Mouse (Mus musculus) testis, postnatal 14 days (tissue): ENCODE measurements around the gene Smim20.

Experiments used
- DNase-seq: peaks from one replicate; pipeline ENCODE4 v3.0.0; 2021; ENCODE audit warnings: low spot score

Gene Smim20

GRCm38 (mm10) chr5:53307437-53307836 is 40.6 kb downstream of the Smim20 start:
- no peak for DNase-seq

- no peak for DNase-seq
Observed at GRCm38 (mm10) chr5:53314404-53315167, 47.7 kb downstream of the Smim20 start.

GRCm38 (mm10) chr5:53315829-53316228 is 48.9 kb downstream of the Smim20 start:
- DNase-seq = no peak

- no peak for DNase-seq
Observed at GRCm38 (mm10) chr5:53317396-53317795, 50.5 kb downstream of the Smim20 start.

- DNase-seq = no peak
Observed at GRCm38 (mm10) chr5:53317885-53318466, 51.1 kb downstream of the Smim20 start.

GRCm38 (mm10) chr5:53320331-53320730 is 53.4 kb downstream of the Smim20 start:
- DNase-seq = no peak

GRCm38 (mm10) chr5:53321901-53322300 is 55.0 kb downstream of the Smim20 start:
- DNase-seq = no peak

- no peak for DNase-seq
Observed at GRCm38 (mm10) chr5:53322471-53322870, 55.6 kb downstream of the Smim20 start.

GRCm38 (mm10) chr5:53323121-53323520 is 56.2 kb downstream of the Smim20 start:
- DNase-seq = no peak

GRCm38 (mm10) chr5:53324256-53324655 is 57.4 kb downstream of the Smim20 start:
- DNase-seq = no peak

- no peak for DNase-seq
Observed at GRCm38 (mm10) chr5:53324791-53325190, 57.9 kb downstream of the Smim20 start.

- peak; percentile 60 for DNase-seq
Observed at GRCm38 (mm10) chr5:53326023-53326422, 59.1 kb downstream of the Smim20 start.

- DNase-seq = no peak
Observed at GRCm38 (mm10) chr5:53326491-53326890, 59.6 kb downstream of the Smim20 start.
